ENCODE assay signal across 9 mouse cellular contexts in genomic region chr2:85036507-85037046, GRCm38 (mm10). TPM values are rescaled to one million over a fixed set of nuclear protein-coding genes. Genes with fewer than 3 reads are reported as not detected.
DNase-seq lines count a peak whose midpoint lies in the region; ATAC-seq and TF ChIP-seq lines count a peak whose summit lies in the region.
"Had no signal": no experiment of that assay in that cellular context is flagged by ENCODE, and none has a peak within 500 bp of the region (broad histone marks: within the 10 kb centered on the region; RNA-seq: fewer than 3 reads in every experiment).

No protein-coding gene starts in this region.

- WGBS in limb, embryonic 12.5 days: 9% methylated on average over 11 of the region's 11 CpGs
- 6% methylated on average over 11 of the region's 11 CpGs for WGBS in stomach, embryonic 14.5 days

- peak; percentile 8; the same call in 1 of the 2 replicates for ATAC-seq in cerebellum, adult (ENCODE audit: insufficient number of reproducible peaks, low FRiP score, low TSS enrichment)
- ATAC-seq in limb, embryonic 12.5 days (ENCODE audit: insufficient number of reproducible peaks, insufficient read depth, low FRiP score, low TSS enrichment, low read depth): peak; percentile 23; the same call in 1 of the 2 replicates
- peak; percentile 19; the same call in 1 of the 2 replicates for ATAC-seq in stomach, embryonic 14.5 days (ENCODE audit: insufficient number of reproducible peaks, insufficient read depth, low FRiP score, low read depth)

- no peak for DNase-seq in cerebellum, postnatal 14 days
- DNase-seq in testis, postnatal 10 days (ENCODE audit: low spot score): no peak
- DNase-seq in adrenal gland, postnatal 25 days: no peak
- no peak for DNase-seq in ovary, postnatal 14 days (ENCODE audit: low spot score)

- TF ChIP-seq POLR2A in testis, adult 2 months (IDR thresholded peaks at IDR 0.05; ENCODE audit: control insufficient read depth, low read depth, low read length): no peak

- TF ChIP-seq CTCF in testis, adult 2 months (IDR thresholded peaks at IDR 0.05; ENCODE audit: control insufficient read depth, insufficient read depth, insufficient replicate concordance, low read depth, low read length): no peak

- peak overlapping the region; percentile 89 for H3K9ac ChIP-seq in limb, embryonic 12.5 days (replicated peaks)
- H3K9ac ChIP-seq in stomach, embryonic 14.5 days (replicated peaks; ENCODE audit: low read depth, low read length): peak overlapping the region; percentile 93

- peaks cover 3% of the 10 kb centered on the region for H3K4me1 ChIP-seq in testis, adult 2 months (ENCODE audit: control insufficient read depth, insufficient read depth, low read length)
- peaks cover 16% of the 10 kb centered on the region for H3K4me1 ChIP-seq in limb, embryonic 12.5 days (replicated peaks)
- H3K4me1 ChIP-seq in stomach, embryonic 14.5 days (ENCODE audit: control insufficient read depth, insufficient read depth, low read length): 0 out of 2 replicates have a peak, but pooled peaks cover 6% of the 10 kb centered on the region

- peak overlapping the region; percentile 85 for H3K4me2 ChIP-seq in limb, embryonic 12.5 days
- peak overlapping the region; percentile 64 for H3K4me2 ChIP-seq in stomach, embryonic 14.5 days (replicated peaks; ENCODE audit: low read depth, low read length)

- H3K36me3 ChIP-seq in testis, adult 2 months (ENCODE audit: control insufficient read depth, insufficient read depth, low read length): no peaks in the 10 kb centered on the region; the same call in 1 of the 2 replicates
- H3K36me3 ChIP-seq in limb, embryonic 12.5 days: peaks cover 30% of the 10 kb centered on the region
- H3K36me3 ChIP-seq in stomach, embryonic 14.5 days (ENCODE audit: control insufficient read depth, insufficient read depth, low read length): peaks cover 24% of the 10 kb centered on the region

- H3K4me3 ChIP-seq in testis, adult 2 months (ENCODE audit: control insufficient read depth, low read depth, low read length): peak overlapping the region; percentile 98
- H3K4me3 ChIP-seq in limb, embryonic 12.5 days (replicated peaks): peak overlapping the region; percentile 80
- peak overlapping the region; percentile 82 for H3K4me3 ChIP-seq in stomach, embryonic 14.5 days (ENCODE audit: low read depth, low read length)

- peak overlapping the region; percentile 47 for H3K27ac ChIP-seq in testis, adult 2 months (ENCODE audit: control insufficient read depth, insufficient read depth, low read depth, low read length)
- H3K27ac ChIP-seq in limb, embryonic 12.5 days: peak overlapping the region; percentile 92
- H3K27ac ChIP-seq in stomach, embryonic 14.5 days (ENCODE audit: low read length): peak overlapping the region; percentile 52; the same call in 1 of the 2 replicates

- H3K9me3 ChIP-seq in limb, embryonic 12.5 days: no peaks in the 10 kb centered on the region
- no peaks in the 10 kb centered on the region for H3K9me3 ChIP-seq in stomach, embryonic 14.5 days (ENCODE audit: control insufficient read depth, low read depth, low read length)

- no peaks in the 10 kb centered on the region for H3K27me3 ChIP-seq in testis, adult 2 months (ENCODE audit: control insufficient read depth, insufficient read depth, low read length)
- H3K27me3 ChIP-seq in limb, embryonic 12.5 days: no peaks in the 10 kb centered on the region
- H3K27me3 ChIP-seq in stomach, embryonic 14.5 days (ENCODE audit: control insufficient read depth, insufficient read depth, low read length): no peaks in the 10 kb centered on the region

RNA-seq across cellular contexts. Expression of gene Ssrp1, which starts 0.5 kb away (rescaled TPM):
- polyA plus RNA-seq in testis, adult 2 months (2012; rRNA removed): 109 and 120 TPM in 2 replicates
- 330 and 336 TPM in 2 replicates for polyA plus RNA-seq in limb, embryonic 12.5 days (2016; fragmentation: Nextera tagmentation; extraction: Ambion mirVana)
- 277 and 280 TPM in 2 replicates for polyA plus RNA-seq in stomach, embryonic 14.5 days (2014; fragmentation: Nextera tagmentation; extraction: Ambion mirVana)
- 132 and 136 TPM in 2 replicates for total RNA-seq in adrenal gland, postnatal 25 days (2021)

RNA-seq across cellular contexts. Expression of gene P2rx3, which starts 0.7 kb away (rescaled TPM):
- 86.4 and 103 TPM in 2 replicates for polyA plus RNA-seq in testis, adult 2 months (2012; rRNA removed)
- polyA plus RNA-seq in limb, embryonic 12.5 days (2016; fragmentation: Nextera tagmentation; extraction: Ambion mirVana): 1.4 and 2.2 TPM in 2 replicates
- polyA plus RNA-seq in stomach, embryonic 14.5 days (2014; fragmentation: Nextera tagmentation; extraction: Ambion mirVana): 0.67 and 0.68 TPM in 2 replicates
- total RNA-seq in adrenal gland, postnatal 25 days (2021): 0.76 and 2.2 TPM in 2 replicates

RNA-seq across cellular contexts. Expression of gene Tnks1bp1, which starts 11.2 kb away (rescaled TPM):
- 7.4 and 8.4 TPM in 2 replicates for polyA plus RNA-seq in testis, adult 2 months (2012; rRNA removed)
- 30.7 and 36.2 TPM in 2 replicates for polyA plus RNA-seq in limb, embryonic 12.5 days (2016; fragmentation: Nextera tagmentation; extraction: Ambion mirVana)
- 13.3 and 15.6 TPM in 2 replicates for polyA plus RNA-seq in stomach, embryonic 14.5 days (2014; fragmentation: Nextera tagmentation; extraction: Ambion mirVana)
- total RNA-seq in adrenal gland, postnatal 25 days (2021): 80.1 and 137 TPM in 2 replicates

RNA-seq across cellular contexts. Expression of gene Prg3, which starts 48.6 kb away (rescaled TPM):
- polyA plus RNA-seq in testis, adult 2 months (2012; rRNA removed): not detected in 2 replicates
- polyA plus RNA-seq in limb, embryonic 12.5 days (2016; fragmentation: Nextera tagmentation; extraction: Ambion mirVana): not detected in 2 replicates
- 0.60 TPM in 1 of 2 replicates, not detected in the other for polyA plus RNA-seq in stomach, embryonic 14.5 days (2014; fragmentation: Nextera tagmentation; extraction: Ambion mirVana)
- total RNA-seq in adrenal gland, postnatal 25 days (2021): not detected in 2 replicates
- polyA plus RNA-seq: large intestine, adult 2 months had no signal

RNA-seq across cellular contexts. Expression of gene Prg2, which starts 56.3 kb away (rescaled TPM):
- polyA plus RNA-seq in testis, adult 2 months (2012; rRNA removed): not detected in 2 replicates
- 0.51 TPM in 1 of 2 replicates, not detected in the other for polyA plus RNA-seq in limb, embryonic 12.5 days (2016; fragmentation: Nextera tagmentation; extraction: Ambion mirVana)
- polyA plus RNA-seq in stomach, embryonic 14.5 days (2014; fragmentation: Nextera tagmentation; extraction: Ambion mirVana): 0.42 TPM in 1 of 2 replicates, not detected in the other
- not detected in 2 replicates for total RNA-seq in adrenal gland, postnatal 25 days (2021)

Comparison
In these comparisons a context has a peak if more than half of its experiments do, and no peak if none do; other contexts are left out.
1. RNA of gene P2rx3, which starts 0.7 kb away (polyA plus RNA-seq): 86.4 to 103 TPM in testis, adult 2 months; 1.4 to 2.2 TPM in limb, embryonic 12.5 days and 0.67 to 0.68 TPM in stomach, embryonic 14.5 days; every median in the first group is over 10 times any median in the second.
2. Peak in every context shown above with its lines, with median percentiles within 50 percentile points of each other: ATAC-seq, H3K27ac ChIP-seq and H3K4me3 ChIP-seq.